Mouse (Mus musculus): ENCODE data around the gene Tab2.

Gene Tab2

GRCm38 (mm10) chr10:7956228-7957001, at the start of gene Tab2:
Gene Tab2 (minus strand): TSS chr10:7956230.
- DNase-seq (ENCODE audit: low spot score in 2 of 2) = peak; percentile 88 to 90

- no peak for DNase-seq (ENCODE audit: low spot score in 2 of 2)
These were observed 36.4 kb upstream of the Tab2 start for GRCm38 (mm10) chr10:7992258-7992919.

- DNase-seq (ENCODE audit: low spot score in 2 of 2) = no peak
These were observed 35.6 kb upstream of the Tab2 start for GRCm38 (mm10) chr10:7991596-7991995.

- no peak for DNase-seq (ENCODE audit: low spot score in 2 of 2)
These were observed 31.5 kb upstream of the Tab2 start for GRCm38 (mm10) chr10:7987521-7987920.

- no peak for DNase-seq (ENCODE audit: low spot score in 2 of 2)
These were observed 20.4 kb upstream of the Tab2 start for GRCm38 (mm10) chr10:7976462-7976861.

- no peak for DNase-seq (ENCODE audit: low spot score in 2 of 2)
These were observed 12.8 kb upstream of the Tab2 start for GRCm38 (mm10) chr10:7968747-7969280.

- no peak for DNase-seq (ENCODE audit: low spot score in 2 of 2)
These were observed 11.1 kb upstream of the Tab2 start for GRCm38 (mm10) chr10:7967096-7967495.

- DNase-seq (ENCODE audit: low spot score in 2 of 2) = no peak
These were observed 3.0 kb upstream of the Tab2 start for GRCm38 (mm10) chr10:7959073-7959472.

GRCm38 (mm10) chr10:7955634-7956121, 352 bp downstream of the Tab2 start:
- peak; percentile 28 to 61 for DNase-seq (ENCODE audit: low spot score in 2 of 2)

- peak; percentile 28 to 44 for DNase-seq (ENCODE audit: low spot score in 2 of 2)
These were observed 919 bp downstream of the Tab2 start for GRCm38 (mm10) chr10:7954989-7955633.

GRCm38 (mm10) chr10:7954627-7954988, 1.4 kb downstream of the Tab2 start:
- no peak for DNase-seq (ENCODE audit: low spot score in 2 of 2)

- DNase-seq (ENCODE audit: low spot score in 2 of 2) = no peak
These were observed 13.0 kb downstream of the Tab2 start for GRCm38 (mm10) chr10:7943006-7943405.

GRCm38 (mm10) chr10:7936556-7937192, 19.4 kb downstream of the Tab2 start:
- no peak for DNase-seq (ENCODE audit: low spot score in 2 of 2)

GRCm38 (mm10) chr10:7932958-7933357, 23.1 kb downstream of the Tab2 start:
- DNase-seq (ENCODE audit: low spot score in 2 of 2) = no peak

GRCm38 (mm10) chr10:7928996-7929395, 27.0 kb downstream of the Tab2 start:
- no peak for DNase-seq (ENCODE audit: low spot score in 2 of 2)

GRCm38 (mm10) chr10:7925481-7925880, 30.5 kb downstream of the Tab2 start:
- no peak for DNase-seq (ENCODE audit: low spot score in 2 of 2)

- DNase-seq (ENCODE audit: low spot score in 2 of 2) = no peak
These were observed 32.6 kb downstream of the Tab2 start for GRCm38 (mm10) chr10:7923433-7923832.

GRCm38 (mm10) chr10:7911268-7911667, 44.8 kb downstream of the Tab2 start:
- no peak for DNase-seq (ENCODE audit: low spot score in 2 of 2)

- no peak for DNase-seq (ENCODE audit: low spot score in 2 of 2)
These were observed 48.9 kb downstream of the Tab2 start for GRCm38 (mm10) chr10:7907151-7907550.

GRCm38 (mm10) chr10:7904157-7904556, 51.9 kb downstream of the Tab2 start:
- DNase-seq (ENCODE audit: low spot score in 2 of 2) = no peak

- no peak for DNase-seq (ENCODE audit: low spot score in 2 of 2)
These were observed 55.1 kb downstream of the Tab2 start for GRCm38 (mm10) chr10:7900719-7901627.

Measured in frontal cortex, postnatal 10 days (tissue).